Mouse (Mus musculus): Measurements from ENCODE around the gene Magix.

DNA sequence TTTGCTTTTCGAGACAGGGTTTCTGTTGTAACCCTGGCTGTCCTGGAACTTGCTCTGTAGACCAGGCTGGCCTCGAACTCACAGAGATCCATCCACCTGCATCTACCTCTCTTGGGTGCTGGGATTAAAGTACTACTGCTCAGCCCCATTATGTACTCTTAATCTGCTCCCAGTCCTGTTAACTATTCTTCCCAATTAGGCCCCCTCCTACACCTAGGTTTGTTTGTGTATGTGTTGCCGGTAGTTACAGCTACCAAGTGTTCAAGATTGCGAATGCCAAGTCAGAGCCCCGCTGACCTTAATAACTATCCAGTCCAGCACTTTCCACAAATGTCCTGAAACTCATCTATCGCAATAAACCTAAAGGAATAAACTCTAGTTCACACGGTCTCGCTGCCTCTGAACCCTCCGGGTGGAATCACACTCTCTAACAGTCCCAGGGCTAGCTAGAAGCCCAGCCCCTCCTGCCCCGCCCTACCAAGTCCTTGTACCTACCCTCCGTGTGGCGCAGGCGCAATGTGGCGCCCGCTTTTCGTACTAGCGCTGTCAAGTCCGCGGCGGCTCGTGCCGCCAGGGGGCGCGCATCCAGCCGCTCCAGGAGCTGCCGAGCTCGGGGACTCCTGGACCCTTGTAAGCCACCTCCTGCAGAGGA is 1.5 kb downstream of the Magix start:
- TF ChIP-seq CTCF (IDR thresholded peaks at IDR 0.05; ENCODE audit: borderline replicate concordance, insufficient read depth, low read depth, low read length) (peak; percentile 57; the same call in 1 of the 2 replicates), POLR2A (IDR thresholded peaks at IDR 0.05; ENCODE audit: borderline replicate concordance, insufficient read depth, low read length) (no peak)
